ENCODE assay signal across 35 mouse cellular contexts in the genomic region with DNA sequence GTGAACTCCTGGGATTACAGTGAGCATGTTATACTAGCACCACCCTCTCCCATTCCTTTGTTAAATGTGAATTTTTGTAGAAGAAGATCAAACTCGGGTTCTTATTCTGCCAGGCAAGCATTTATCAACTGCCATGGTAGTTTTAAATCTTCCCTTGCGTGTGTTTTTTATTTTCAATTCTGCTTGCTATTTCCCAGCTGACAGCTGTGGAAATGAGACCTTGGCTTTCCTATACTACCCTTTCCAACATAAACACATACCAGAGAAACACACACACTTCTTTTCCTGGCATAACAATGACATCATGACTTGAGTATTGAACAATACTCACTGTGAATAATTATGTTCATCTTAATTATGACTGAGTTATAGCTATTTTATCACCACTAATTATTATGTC. TPM values are rescaled to one million over a fixed set of nuclear protein-coding genes. Genes with fewer than 3 reads are reported as not detected.
DNase-seq lines count a peak whose midpoint lies in the region; ATAC-seq and TF ChIP-seq lines count a peak whose summit lies in the region.
"Had no signal": no experiment of that assay in that cellular context is flagged by ENCODE, and none has a peak within 500 bp of the region (broad histone marks: within the 10 kb centered on the region; RNA-seq: fewer than 3 reads in every experiment).

No protein-coding gene starts in this region.

- H3K4me2 ChIP-seq in heart, embryonic 15.5 days, result no peak overlapping the region
- H3K4me2 ChIP-seq in midbrain, embryonic 11.5 days, result no peak overlapping the region
- H3K4me2 ChIP-seq in midbrain, postnatal 0 days (ENCODE audit: low read depth, low read length, poor library complexity, severe bottlenecking), result no peak overlapping the region
- H3K4me2 ChIP-seq: embryonic facial prominence, embryonic 15.5 days; forebrain, embryonic 12.5 days; forebrain, embryonic 15.5 days; heart, embryonic 13.5 days; hindbrain, embryonic 12.5 days; hindbrain, embryonic 15.5 days had no signal

- no peak for TF ChIP-seq CTCF in midbrain, postnatal 0 days (IDR thresholded peaks at IDR 0.05)

- H3K27me3 ChIP-seq in heart, embryonic 15.5 days, result no peaks in the 10 kb centered on the region
- no peaks in the 10 kb centered on the region for H3K27me3 ChIP-seq in midbrain, embryonic 11.5 days (ENCODE audit: control insufficient read depth, insufficient read depth, low read length)
- H3K27me3 ChIP-seq in midbrain, postnatal 0 days (ENCODE audit: insufficient read depth, low read length), result no peaks in the 10 kb centered on the region
- H3K27me3 ChIP-seq: CH12.LX; embryonic facial prominence, embryonic 15.5 days; forebrain, embryonic 12.5 days; forebrain, embryonic 15.5 days; heart, embryonic 13.5 days; hindbrain, embryonic 12.5 days; hindbrain, embryonic 15.5 days had no signal

- 52% methylated on average over 2 of the region's 2 CpGs for WGBS in heart, embryonic 15.5 days
- 76% methylated on average over 2 of the region's 2 CpGs for whole genome bisulfite sequencing in midbrain, embryonic 11.5 days
- WGBS in midbrain, postnatal 0 days, result 58% methylated on average over 2 of the region's 2 CpGs

- H3K27ac ChIP-seq in heart, embryonic 15.5 days, result 0 out of 2 replicates have a peak overlapping the region, but pooled peaks have one; percentile 12
- H3K27ac ChIP-seq in midbrain, embryonic 11.5 days (ENCODE audit: low read depth, low read length), result no peak overlapping the region
- no peak overlapping the region for H3K27ac ChIP-seq in midbrain, postnatal 0 days (ENCODE audit: low read depth, low read length)
- H3K27ac ChIP-seq: embryonic facial prominence, embryonic 15.5 days; forebrain, embryonic 12.5 days; forebrain, embryonic 15.5 days; heart, embryonic 13.5 days; hindbrain, embryonic 12.5 days; hindbrain, embryonic 15.5 days had no signal

- H3K9ac ChIP-seq in heart, embryonic 15.5 days, result no peak overlapping the region
- H3K9ac ChIP-seq in midbrain, embryonic 11.5 days (ENCODE audit: low read length), result no peak overlapping the region
- no peak overlapping the region for H3K9ac ChIP-seq in midbrain, postnatal 0 days (replicated peaks; ENCODE audit: low read length, poor library complexity, severe bottlenecking)
- H3K9ac ChIP-seq: embryonic facial prominence, embryonic 15.5 days; forebrain, embryonic 12.5 days; forebrain, embryonic 15.5 days; heart, embryonic 13.5 days; hindbrain, embryonic 12.5 days; hindbrain, embryonic 15.5 days had no signal

- H3K9me3 ChIP-seq in heart, embryonic 15.5 days (replicated peaks), result no peaks in the 10 kb centered on the region
- no peaks in the 10 kb centered on the region for H3K9me3 ChIP-seq in midbrain, embryonic 11.5 days (ENCODE audit: control insufficient read depth, low read length)
- no peaks in the 10 kb centered on the region for H3K9me3 ChIP-seq in midbrain, postnatal 0 days (ENCODE audit: low read length)
- H3K9me3 ChIP-seq: embryonic facial prominence, embryonic 15.5 days; forebrain, embryonic 12.5 days; forebrain, embryonic 15.5 days; G1E; heart, embryonic 13.5 days; hindbrain, embryonic 12.5 days; hindbrain, embryonic 15.5 days had no signal

- no peak for ATAC-seq in heart, embryonic 15.5 days (replicated peaks; ENCODE audit: insufficient number of reproducible peaks, insufficient read depth, low FRiP score, low read depth)
- ATAC-seq in midbrain, embryonic 11.5 days (ENCODE audit: low FRiP score), result no peak
- no peak for ATAC-seq in midbrain, postnatal 0 days (ENCODE audit: low FRiP score)
- no peak for ATAC-seq in CD4-positive, CD25-positive, alpha-beta regulatory T cell, adult 4 months
- ATAC-seq: forebrain, embryonic 15.5 days; intestine, postnatal 0 days had no signal

- H3K36me3 ChIP-seq in heart, embryonic 15.5 days, result no peaks in the 10 kb centered on the region
- no peaks in the 10 kb centered on the region for H3K36me3 ChIP-seq in midbrain, embryonic 11.5 days (ENCODE audit: control insufficient read depth, insufficient read depth, low read length)
- no peaks in the 10 kb centered on the region for H3K36me3 ChIP-seq in midbrain, postnatal 0 days (ENCODE audit: insufficient read depth, low read length)
- H3K36me3 ChIP-seq: embryonic facial prominence, embryonic 15.5 days; forebrain, embryonic 12.5 days; forebrain, embryonic 15.5 days; G1E; heart, embryonic 13.5 days; hindbrain, embryonic 12.5 days; hindbrain, embryonic 15.5 days had no signal

- peaks cover 19% of the 10 kb centered on the region for H3K4me1 ChIP-seq in heart, embryonic 15.5 days (replicated peaks)
- no peaks in the 10 kb centered on the region for H3K4me1 ChIP-seq in midbrain, embryonic 11.5 days (ENCODE audit: control insufficient read depth, insufficient read depth, low read length)
- no peaks in the 10 kb centered on the region for H3K4me1 ChIP-seq in midbrain, postnatal 0 days (ENCODE audit: insufficient read depth, low read length)
- H3K4me1 ChIP-seq: embryonic facial prominence, embryonic 15.5 days; forebrain, embryonic 12.5 days; forebrain, embryonic 15.5 days; hindbrain, embryonic 12.5 days; hindbrain, embryonic 15.5 days had no signal

- no peak overlapping the region for H3K4me3 ChIP-seq in heart, embryonic 15.5 days
- H3K4me3 ChIP-seq in midbrain, embryonic 11.5 days (ENCODE audit: low read depth, low read length), result no peak overlapping the region
- H3K4me3 ChIP-seq in midbrain, postnatal 0 days (ENCODE audit: low read depth, low read length), result no peak overlapping the region
- H3K4me3 ChIP-seq: embryonic facial prominence, embryonic 15.5 days; erythroblast, embryonic 14.5 days; forebrain, embryonic 12.5 days; forebrain, embryonic 15.5 days; heart, embryonic 13.5 days; hindbrain, embryonic 12.5 days; hindbrain, embryonic 15.5 days had no signal

- DNase-seq in heart, adult 11 months, result no peak
- peak; percentile 23 for DNase-seq in midbrain, embryonic 11.5 days (ENCODE audit: low spot score, missing footprints)
- DNase-seq in midbrain, postnatal 0 days (ENCODE audit: low spot score), result no peak
- DNase-seq in adipocyte (ENCODE audit: low spot score), result peak; percentile 13
- DNase-seq: adrenal gland, adult 8-10 months; adrenal gland, postnatal 25 days; cerebellum, adult 11-12 months; cerebellum, adult 8-10 months; cerebellum, postnatal 10 days; cerebellum, postnatal 36 days; embryo, embryonic 11 days; gastrocnemius, postnatal 10 days; gastrocnemius, postnatal 36 days had no signal

RNA-seq across cellular contexts. Expression of gene Olfr455, which starts 14.9 kb away (rescaled TPM):
- polyA plus RNA-seq in heart, embryonic 15.5 days (2015; fragmentation: Nextera tagmentation; extraction: Ambion mirVana), result 0.05 TPM in 1 of 2 replicates, not detected in the other
- not detected in 2 replicates for polyA plus RNA-seq in midbrain, embryonic 11.5 days (2014; fragmentation: Nextera tagmentation; extraction: Ambion mirVana)
- total RNA-seq in midbrain, postnatal 0 days (2014; rRNA removed), result not detected in 2 replicates
- not detected in 2 replicates for polyA plus RNA-seq in midbrain, postnatal 0 days (2015; fragmentation: Nextera tagmentation; extraction: Ambion mirVana)
- polyA plus RNA-seq in CD4-positive, CD25-positive, alpha-beta regulatory T cell, adult 4 months (2017; shearing (Covaris generic)), result not detected
- total RNA-seq: adrenal gland, adult 8-10 months; adrenal gland, postnatal 25 days; CH12.LX; G1E; gastrocnemius, adult 18-20 months; gastrocnemius, postnatal 10 days; gastrocnemius, postnatal 36 days; granulocyte monocyte progenitor cell, adult 5-6 weeks; heart, adult 8-10 months; heart, postnatal 25 days; hematopoietic stem cell, adult 5-6 weeks had no signal
- polyA plus RNA-seq: brain, embryonic 14.5 days; cortical plate, adult 2 months; embryonic facial prominence, embryonic 11.5 days; embryonic facial prominence, embryonic 15.5 days; erythroblast, embryonic 14.5 days; forebrain, embryonic 12.5 days; forebrain, embryonic 15.5 days; G1E; heart, embryonic 13.5 days; heart, postnatal 0 days; hindbrain, embryonic 12.5 days; hindbrain, embryonic 15.5 days; intestine, embryonic 14.5 days; intestine, postnatal 0 days had no signal

RNA-seq across cellular contexts. Expression of gene Tcaf3, which starts 35.2 kb away (rescaled TPM):
- polyA plus RNA-seq in heart, embryonic 15.5 days (2015; fragmentation: Nextera tagmentation; extraction: Ambion mirVana), result not detected in 2 replicates
- not detected in 2 replicates for polyA plus RNA-seq in midbrain, embryonic 11.5 days (2014; fragmentation: Nextera tagmentation; extraction: Ambion mirVana)
- not detected in 2 replicates for total RNA-seq in midbrain, postnatal 0 days (2014; rRNA removed)
- not detected in 2 replicates for polyA plus RNA-seq in midbrain, postnatal 0 days (2015; fragmentation: Nextera tagmentation; extraction: Ambion mirVana)
- not detected for polyA plus RNA-seq in CD4-positive, CD25-positive, alpha-beta regulatory T cell, adult 4 months (2017; shearing (Covaris generic))
- total RNA-seq: adrenal gland, adult 8-10 months; adrenal gland, postnatal 25 days; CH12.LX; gastrocnemius, adult 18-20 months; gastrocnemius, postnatal 10 days; gastrocnemius, postnatal 36 days; granulocyte monocyte progenitor cell, adult 5-6 weeks; heart, adult 8-10 months; heart, postnatal 25 days; hematopoietic stem cell, adult 5-6 weeks had no signal
- polyA plus RNA-seq: brain, embryonic 14.5 days; cortical plate, adult 2 months; embryonic facial prominence, embryonic 11.5 days; erythroblast, embryonic 14.5 days; forebrain, embryonic 12.5 days; forebrain, embryonic 15.5 days; G1E; heart, embryonic 13.5 days; heart, postnatal 0 days; hindbrain, embryonic 12.5 days; hindbrain, embryonic 15.5 days; intestine, embryonic 14.5 days; intestine, postnatal 0 days had no signal

Comparison
In these comparisons a context has a peak if more than half of its experiments do, and no peak if none do; other contexts are left out.
1. DNase-seq: peak in midbrain, embryonic 11.5 days (single experiment) and adipocyte (single experiment); none in heart, adult 11 months (single experiment) and midbrain, postnatal 0 days (single experiment).